Mouse (Mus musculus): ENCODE results near the gene Itga6.

DNA sequence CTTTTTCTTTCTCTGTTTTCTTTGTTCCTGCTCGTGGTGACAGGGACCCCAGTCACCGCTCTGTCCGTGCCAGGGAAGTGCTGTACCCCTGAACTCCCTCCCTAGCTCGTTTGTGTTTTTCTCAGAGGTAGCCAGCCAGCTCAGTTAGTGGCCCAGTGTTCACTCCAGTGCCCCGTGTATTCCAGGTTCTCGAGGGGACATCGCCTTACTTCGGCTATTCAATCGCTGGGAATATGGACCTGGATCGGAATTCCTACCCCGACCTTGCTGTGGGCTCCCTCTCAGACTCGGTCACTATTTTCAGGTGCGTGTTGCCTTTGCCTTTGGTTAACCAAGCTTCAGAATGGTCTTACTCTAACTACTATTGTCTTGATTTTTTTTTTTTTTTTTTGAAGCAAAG lies 82.3 kb downstream of the Itga6 start:
- TF ChIP-seq CTCF (IDR thresholded peaks at IDR 0.05; ENCODE audit: extremely low read depth, insufficient read depth, insufficient read length, insufficient replicate concordance) (no peak), POLR2A (IDR thresholded peaks at IDR 0.05; ENCODE audit: low read depth, low read length) (no peak)
